Mouse (Mus musculus) heart, embryonic 16.5 days (tissue): Measurements from ENCODE around the gene Ror1. TPM values are rescaled to one million over a fixed set of nuclear protein-coding genes. Genes with fewer than 3 reads are reported as not detected.

Experiments
- ATAC-seq: fragments of 200-750 bp; cut with Nextera tagmentation; replicated peaks from 2 replicates; pipeline ENCODE4 v1.8.0; 2017; ENCODE audit warnings: moderate number of reproducible peaks; ENCODE audit not compliant: insufficient read depth, low FRiP score; ENCODE audit errors: extremely low read depth
- H3K27ac ChIP-seq: fragments of 300-500 bp; sonication (generic); 2 replicates; pipeline ENCODE4 v1.5.1; 2014; ENCODE audit warnings: mild to moderate bottlenecking, low read length, control low read depth, moderate library complexity
- H3K27me3 ChIP-seq: fragments of 300-500 bp; sonication (generic); 2 replicates; pipeline ENCODE4 v1.6.1; 2014; ENCODE audit warnings: low read length, mixed read lengths; ENCODE audit not compliant: control insufficient read depth, insufficient read depth
- H3K36me3 ChIP-seq: fragments of 300-500 bp; sonication (generic); 2 replicates; pipeline ENCODE4 v1.6.1; 2014; ENCODE audit not compliant: control insufficient read depth, insufficient read depth
- H3K4me1 ChIP-seq: fragments of 300-500 bp; sonication (generic); 2 replicates; pipeline ENCODE4 v1.6.1; 2014; ENCODE audit warnings: low read length, mixed read lengths; ENCODE audit not compliant: control insufficient read depth, insufficient read depth
- H3K4me2 ChIP-seq: fragments of 300-500 bp; sonication (generic); 2 replicates; pipeline ENCODE4 v1.6.1; 2014; ENCODE audit warnings: low read depth, mild to moderate bottlenecking, control low read depth, low read length
- H3K4me3 ChIP-seq: fragments of 300-500 bp; sonication (generic); 2 replicates; pipeline ENCODE4 v1.5.1; 2014; ENCODE audit warnings: mild to moderate bottlenecking, control low read depth, low read length
- H3K9ac ChIP-seq: fragments of 300-500 bp; sonication (generic); 2 replicates; pipeline ENCODE4 v1.6.1; 2014; ENCODE audit warnings: low read length, control low read depth
- H3K9me3 ChIP-seq: fragments of 300-500 bp; sonication (generic); replicated peaks from 2 replicates; pipeline ENCODE4 v1.6.1; 2016; ENCODE audit warnings: low read length; ENCODE audit not compliant: control insufficient read depth
- WGBS: fragments of 180-500 bp; shearing (Covaris S2); extraction: QIAGEN DNeasy Blood & Tissue Kit; methylation state at CpG from one replicate; pipeline ENCODE4 v1.1.7; 2014; 5-methylcytosine and 5-hydroxymethylcytosine counted together
- polyA plus RNA-seq: library from polyadenylated mRNA; unstranded; fragments of >200 nt; fragmentation: Nextera tagmentation; extraction: Ambion mirVana; gene quantifications from 2 replicates; pipeline ENCODE4 v1.2.1, GENCODE M21; 2015

Ror1 gene
- polyA plus RNA-seq, 1 experiment from 2014 or later = 10.7 TPM

- 73% methylated on average over 3 of the region's 3 CpGs for WGBS
- Histone ChIP-seq H3K9me3 (no peaks in the 10 kb centered on the region), H3K4me1 (peaks cover 3% of the 10 kb centered on the region; the same call in 1 of the 2 replicates), H3K27me3 (no peaks in the 10 kb centered on the region), H3K36me3 (no peaks in the 10 kb centered on the region), H3K27ac (no peak overlapping the region), H3K4me3 (no peak overlapping the region), H3K4me2 (no peak overlapping the region), H3K9ac (no peak overlapping the region)
- ATAC-seq = no peak
Measured at GRCm38 (mm10) chr4:100059811-100060210, 35.8 kb upstream of the Ror1 start.

GRCm38 (mm10) chr4:100061396-100062066, 34.1 kb upstream of the Ror1 start:
- no peak for ATAC-seq
- Histone ChIP-seq H3K36me3 (no peaks in the 10 kb centered on the region), H3K9me3 (no peaks in the 10 kb centered on the region), H3K27ac (no peak overlapping the region), H3K4me3 (no peak overlapping the region), H3K4me2 (no peak overlapping the region), H3K9ac (no peak overlapping the region), H3K27me3 (no peaks in the 10 kb centered on the region), H3K4me1 (no peaks in the 10 kb centered on the region)
- WGBS = 72% methylated on average over 19 of the region's 19 CpGs

- H3K4me2 ChIP-seq = no peak overlapping the region
- no peaks in the 10 kb centered on the region for H3K4me1 ChIP-seq
- H3K36me3 ChIP-seq = no peaks in the 10 kb centered on the region
- 91% methylated on average over 2 of the region's 2 CpGs for WGBS
- H3K27me3 ChIP-seq = no peaks in the 10 kb centered on the region
- ATAC-seq = no peak
- no peak overlapping the region for H3K4me3 ChIP-seq
- no peak overlapping the region for H3K9ac ChIP-seq
- H3K9me3 ChIP-seq = no peaks in the 10 kb centered on the region
- no peak overlapping the region for H3K27ac ChIP-seq
Measured at GRCm38 (mm10) chr4:100065686-100066085, 29.9 kb upstream of the Ror1 start.

GRCm38 (mm10) chr4:100070101-100070500, 25.5 kb upstream of the Ror1 start:
- H3K4me2 ChIP-seq = no peak overlapping the region
- H3K36me3 ChIP-seq = no peaks in the 10 kb centered on the region
- no peaks in the 10 kb centered on the region for H3K9me3 ChIP-seq
- no peak overlapping the region for H3K27ac ChIP-seq
- 62% methylated on average over 6 of the region's 6 CpGs for WGBS
- no peaks in the 10 kb centered on the region for H3K4me1 ChIP-seq
- no peak overlapping the region for H3K9ac ChIP-seq
- H3K27me3 ChIP-seq = no peaks in the 10 kb centered on the region
- no peak overlapping the region for H3K4me3 ChIP-seq
- ATAC-seq = no peak

- H3K9me3 ChIP-seq = no peaks in the 10 kb centered on the region
- peak overlapping the region; percentile 89 for H3K4me3 ChIP-seq
- peak; percentile 10 for ATAC-seq
- peaks cover 16% of the 10 kb centered on the region for H3K4me1 ChIP-seq
- H3K27ac ChIP-seq = peak overlapping the region; percentile 93
- peak overlapping the region; percentile 94 for H3K9ac ChIP-seq
- no peaks in the 10 kb centered on the region for H3K36me3 ChIP-seq
- H3K27me3 ChIP-seq = no peaks in the 10 kb centered on the region
- peak overlapping the region; percentile 71 for H3K4me2 ChIP-seq
- WGBS = under 1% methylated on average over 21 of the region's 21 CpGs
Measured at GRCm38 (mm10) chr4:100096596-100097181, 1.1 kb downstream of the Ror1 start.

- WGBS = 28% methylated on average over 10 of the region's 10 CpGs
- peak overlapping the region; percentile 89 for H3K4me3 ChIP-seq
- H3K9ac ChIP-seq = peak overlapping the region; percentile 94
- H3K9me3 ChIP-seq = no peaks in the 10 kb centered on the region
- no peaks in the 10 kb centered on the region for H3K27me3 ChIP-seq
- H3K36me3 ChIP-seq = no peaks in the 10 kb centered on the region
- peak overlapping the region; percentile 71 for H3K4me2 ChIP-seq
- no peak for ATAC-seq
- peaks cover 24% of the 10 kb centered on the region for H3K4me1 ChIP-seq
- peak overlapping the region; percentile 93 for H3K27ac ChIP-seq
Measured at GRCm38 (mm10) chr4:100097364-100097979, 1.9 kb downstream of the Ror1 start.

GRCm38 (mm10) chr4:100101066-100101820, 5.7 kb downstream of the Ror1 start:
- 50% methylated on average over 7 of the region's 7 CpGs for WGBS
- no peak for ATAC-seq
- Histone ChIP-seq H3K27ac (peak overlapping the region; percentile 36), H3K9ac (no peak overlapping the region), H3K4me3 (no peak overlapping the region), H3K4me2 (0 out of 2 replicates have a peak overlapping the region, but pooled peaks have one; percentile 2), H3K4me1 (peaks cover 46% of the 10 kb centered on the region), H3K9me3 (no peaks in the 10 kb centered on the region), H3K27me3 (no peaks in the 10 kb centered on the region), H3K36me3 (no peaks in the 10 kb centered on the region)

GRCm38 (mm10) chr4:100101844-100102243, 6.3 kb downstream of the Ror1 start:
- H3K27ac ChIP-seq = no peak overlapping the region
- peaks cover 50% of the 10 kb centered on the region for H3K4me1 ChIP-seq
- no peaks in the 10 kb centered on the region for H3K27me3 ChIP-seq
- no peak overlapping the region for H3K9ac ChIP-seq
- no peaks in the 10 kb centered on the region for H3K9me3 ChIP-seq
- no peak overlapping the region for H3K4me2 ChIP-seq
- H3K36me3 ChIP-seq = no peaks in the 10 kb centered on the region
- WGBS = 44% methylated on average over 5 of the region's 5 CpGs
- no peak overlapping the region for H3K4me3 ChIP-seq
- ATAC-seq = no peak
